Mouse (Mus musculus): ENCODE measurements at regions not wholly inside any gene's neighbourhood (a gene's known extent, or its start where the extent isn't known, plus 50 kb on each side); places are given as distances from the start of the nearest gene placed in this dataset.

- WGBS, result 84% methylated on average over 1 of the region's 1 CpGs
- no peak overlapping the region for H3K9ac ChIP-seq (ENCODE audit: low read length)
- no peaks in the 10 kb centered on the region for H3K36me3 ChIP-seq (ENCODE audit: control insufficient read depth, insufficient read depth, low read length)
- no peak overlapping the region for H3K4me2 ChIP-seq (ENCODE audit: low read depth, low read length, severe bottlenecking)
- H3K27ac ChIP-seq (ENCODE audit: low read depth, low read length), result no peak overlapping the region
- no peak for ATAC-seq (replicated peaks; ENCODE audit: low FRiP score)
- no peaks in the 10 kb centered on the region for H3K27me3 ChIP-seq (ENCODE audit: control insufficient read depth, insufficient read depth, low read length)
- no peak overlapping the region for H3K4me3 ChIP-seq (ENCODE audit: low read depth, low read length)
- no peak for DNase-seq (ENCODE audit: low spot score)
- no peaks in the 10 kb centered on the region for H3K4me1 ChIP-seq (replicated peaks; ENCODE audit: control insufficient read depth, insufficient read depth, low read length)
- H3K9me3 ChIP-seq (ENCODE audit: control insufficient read depth, low read length), result no peaks in the 10 kb centered on the region
Measured at GRCm38 (mm10) chr5:75312897-75313296, 160.8 kb downstream of the Pdgfra start.

GRCm38 (mm10) chr5:75315956-75316355 is 163.9 kb downstream of the Pdgfra start:
- Histone ChIP-seq H3K4me1 (replicated peaks; ENCODE audit: control insufficient read depth, insufficient read depth, low read length) (no peaks in the 10 kb centered on the region), H3K4me2 (ENCODE audit: low read depth, low read length, severe bottlenecking) (no peak overlapping the region), H3K27me3 (ENCODE audit: control insufficient read depth, insufficient read depth, low read length) (no peaks in the 10 kb centered on the region), H3K9ac (ENCODE audit: low read length) (no peak overlapping the region), H3K27ac (ENCODE audit: low read depth, low read length) (no peak overlapping the region), H3K4me3 (ENCODE audit: low read depth, low read length) (no peak overlapping the region), H3K36me3 (ENCODE audit: control insufficient read depth, insufficient read depth, low read length) (no peaks in the 10 kb centered on the region), H3K9me3 (ENCODE audit: control insufficient read depth, low read length) (no peaks in the 10 kb centered on the region)
- WGBS, result 95% methylated on average over 1 of the region's 1 CpGs
- ATAC-seq (replicated peaks; ENCODE audit: low FRiP score) (no peak), DNase-seq (ENCODE audit: low spot score) (no peak)

- no peaks in the 10 kb centered on the region for H3K9me3 ChIP-seq (ENCODE audit: control insufficient read depth, low read length)
- DNase-seq (ENCODE audit: low spot score), result no peak
- no peak overlapping the region for H3K4me2 ChIP-seq (ENCODE audit: low read depth, low read length, severe bottlenecking)
- H3K4me3 ChIP-seq (ENCODE audit: low read depth, low read length), result no peak overlapping the region
- no peak overlapping the region for H3K27ac ChIP-seq (ENCODE audit: low read depth, low read length)
- no peak overlapping the region for H3K9ac ChIP-seq (ENCODE audit: low read length)
- no peaks in the 10 kb centered on the region for H3K27me3 ChIP-seq (ENCODE audit: control insufficient read depth, insufficient read depth, low read length)
- no peaks in the 10 kb centered on the region for H3K36me3 ChIP-seq (ENCODE audit: control insufficient read depth, insufficient read depth, low read length)
- ATAC-seq (replicated peaks; ENCODE audit: low FRiP score), result no peak
- H3K4me1 ChIP-seq (replicated peaks; ENCODE audit: control insufficient read depth, insufficient read depth, low read length), result no peaks in the 10 kb centered on the region
- WGBS, result 96% methylated on average over 2 of the region's 2 CpGs
Measured at GRCm38 (mm10) chr5:75320536-75320935, 168.4 kb downstream of the Pdgfra start.

GRCm38 (mm10) chr5:75334050-75334449 is 182.0 kb downstream of the Pdgfra start:
- no peak overlapping the region for H3K27ac ChIP-seq (ENCODE audit: low read depth, low read length)
- H3K4me2 ChIP-seq (ENCODE audit: low read depth, low read length, severe bottlenecking), result no peak overlapping the region
- no peaks in the 10 kb centered on the region; the same call in 1 of the 2 replicates for H3K27me3 ChIP-seq (ENCODE audit: control insufficient read depth, insufficient read depth, low read length)
- no peak overlapping the region for H3K9ac ChIP-seq (ENCODE audit: low read length)
- H3K9me3 ChIP-seq (ENCODE audit: control insufficient read depth, low read length), result no peaks in the 10 kb centered on the region
- 92% methylated on average over 3 of the region's 3 CpGs for WGBS
- DNase-seq (ENCODE audit: low spot score) (no peak), ATAC-seq (replicated peaks; ENCODE audit: low FRiP score) (no peak)
- no peaks in the 10 kb centered on the region for H3K36me3 ChIP-seq (ENCODE audit: control insufficient read depth, insufficient read depth, low read length)
- H3K4me3 ChIP-seq (ENCODE audit: low read depth, low read length), result no peak overlapping the region
- H3K4me1 ChIP-seq (replicated peaks; ENCODE audit: control insufficient read depth, insufficient read depth, low read length), result no peaks in the 10 kb centered on the region

GRCm38 (mm10) chr5:75336454-75336853 is 184.4 kb downstream of the Pdgfra start:
- Histone ChIP-seq H3K9me3 (ENCODE audit: control insufficient read depth, low read length) (no peaks in the 10 kb centered on the region; the same call in 1 of the 2 replicates), H3K9ac (ENCODE audit: low read length) (no peak overlapping the region), H3K27ac (ENCODE audit: low read depth, low read length) (no peak overlapping the region), H3K27me3 (ENCODE audit: control insufficient read depth, insufficient read depth, low read length) (peaks cover 3% of the 10 kb centered on the region; the same call in 1 of the 2 replicates), H3K4me1 (replicated peaks; ENCODE audit: control insufficient read depth, insufficient read depth, low read length) (no peaks in the 10 kb centered on the region), H3K36me3 (ENCODE audit: control insufficient read depth, insufficient read depth, low read length) (no peaks in the 10 kb centered on the region), H3K4me2 (ENCODE audit: low read depth, low read length, severe bottlenecking) (no peak overlapping the region), H3K4me3 (ENCODE audit: low read depth, low read length) (no peak overlapping the region)
- ATAC-seq (replicated peaks; ENCODE audit: low FRiP score), result no peak
- no peak for DNase-seq (ENCODE audit: low spot score)
- WGBS, result 84% methylated on average over 11 of the region's 11 CpGs

- Histone ChIP-seq H3K4me2 (ENCODE audit: low read depth, low read length, severe bottlenecking) (no peak overlapping the region), H3K36me3 (ENCODE audit: control insufficient read depth, insufficient read depth, low read length) (no peaks in the 10 kb centered on the region), H3K9me3 (ENCODE audit: control insufficient read depth, low read length) (no peaks in the 10 kb centered on the region; the same call in 1 of the 2 replicates), H3K27me3 (ENCODE audit: control insufficient read depth, insufficient read depth, low read length) (peaks cover 12% of the 10 kb centered on the region), H3K27ac (ENCODE audit: low read depth, low read length) (no peak overlapping the region), H3K4me1 (replicated peaks; ENCODE audit: control insufficient read depth, insufficient read depth, low read length) (no peaks in the 10 kb centered on the region), H3K4me3 (ENCODE audit: low read depth, low read length) (no peak overlapping the region), H3K9ac (ENCODE audit: low read length) (no peak overlapping the region)
- DNase-seq (ENCODE audit: low spot score) (no peak), ATAC-seq (replicated peaks; ENCODE audit: low FRiP score) (no peak)
- 89% methylated on average over 11 of the region's 11 CpGs for WGBS
Measured at GRCm38 (mm10) chr5:75338439-75338838, 186.3 kb downstream of the Pdgfra start.

- Histone ChIP-seq H3K4me1 (replicated peaks; ENCODE audit: control insufficient read depth, insufficient read depth, low read length) (peaks cover 3% of the 10 kb centered on the region; the same call in 1 of the 2 replicates), H3K4me3 (ENCODE audit: low read depth, low read length) (no peak overlapping the region), H3K9me3 (ENCODE audit: control insufficient read depth, low read length) (no peaks in the 10 kb centered on the region; the same call in 1 of the 2 replicates), H3K4me2 (ENCODE audit: low read depth, low read length, severe bottlenecking) (no peak overlapping the region), H3K9ac (ENCODE audit: low read length) (no peak overlapping the region), H3K27ac (ENCODE audit: low read depth, low read length) (no peak overlapping the region), H3K27me3 (ENCODE audit: control insufficient read depth, insufficient read depth, low read length) (peaks cover 44% of the 10 kb centered on the region), H3K36me3 (ENCODE audit: control insufficient read depth, insufficient read depth, low read length) (no peaks in the 10 kb centered on the region)
- WGBS, result 90% methylated on average over 7 of the region's 7 CpGs
- no peak for ATAC-seq (replicated peaks; ENCODE audit: low FRiP score)
- DNase-seq (ENCODE audit: low spot score), result no peak
Measured at GRCm38 (mm10) chr5:75342599-75342998, 190.5 kb downstream of the Pdgfra start.

GRCm38 (mm10) chr5:75346836-75347773 is 195.0 kb downstream of the Pdgfra start:
- no peak overlapping the region for H3K27ac ChIP-seq (ENCODE audit: low read depth, low read length)
- H3K4me2 ChIP-seq (ENCODE audit: low read depth, low read length, severe bottlenecking), result no peak overlapping the region
- ATAC-seq (replicated peaks; ENCODE audit: low FRiP score), result peak; percentile 81

More at GRCm38 (mm10) chr5:75346836-75347773, 195.0 kb downstream of the Pdgfra start:
- H3K36me3 ChIP-seq (ENCODE audit: control insufficient read depth, insufficient read depth, low read length), result no peaks in the 10 kb centered on the region
- H3K4me3 ChIP-seq (ENCODE audit: low read depth, low read length), result no peak overlapping the region
- peaks cover 78% of the 10 kb centered on the region for H3K27me3 ChIP-seq (ENCODE audit: control insufficient read depth, insufficient read depth, low read length)
- WGBS, result 5% methylated on average over 11 of the region's 11 CpGs
- H3K4me1 ChIP-seq (replicated peaks; ENCODE audit: control insufficient read depth, insufficient read depth, low read length), result peaks cover 3% of the 10 kb centered on the region; the same call in 1 of the 2 replicates
- no peak for DNase-seq (ENCODE audit: low spot score)
- H3K9ac ChIP-seq (ENCODE audit: low read length), result no peak overlapping the region
- H3K9me3 ChIP-seq (ENCODE audit: control insufficient read depth, low read length), result no peaks in the 10 kb centered on the region

All from forebrain, embryonic 11.5 days (tissue).